In the genomic region with DNA sequence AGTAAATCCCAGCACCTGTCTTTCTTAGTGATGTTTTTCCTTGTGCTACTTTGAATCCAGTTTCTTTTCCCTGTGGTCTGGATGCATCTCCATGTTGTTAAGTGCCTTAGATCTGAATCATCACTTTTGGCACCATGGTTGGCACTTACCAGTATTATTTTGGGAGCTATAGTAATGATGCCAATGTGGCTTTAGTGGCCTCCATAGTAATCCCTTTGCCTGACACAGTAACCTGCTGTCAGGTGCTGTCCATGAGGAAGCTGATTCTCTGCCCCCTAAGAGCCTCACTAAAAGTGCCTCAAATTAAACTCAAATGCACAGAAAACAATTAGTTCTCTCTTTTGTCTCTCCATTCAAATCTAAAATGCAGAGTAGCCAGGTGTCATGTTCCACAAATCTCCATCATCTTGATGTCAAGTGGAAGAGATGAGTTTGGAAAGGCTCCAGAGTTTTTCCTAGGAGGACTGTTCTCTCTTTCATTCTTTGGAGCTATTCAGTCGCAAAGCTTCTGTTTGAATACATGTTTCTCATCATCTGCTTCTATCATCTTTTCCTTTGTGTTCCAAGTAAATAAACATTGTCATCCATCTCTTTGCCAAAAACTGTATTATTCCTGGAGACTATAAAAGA, we compare ENCODE assay signal across 20 mouse cellular contexts.
DNase-seq lines count a peak whose midpoint lies in the region; ATAC-seq and TF ChIP-seq lines count a peak whose summit lies in the region.
"Had no signal": no experiment of that assay in that cellular context is flagged by ENCODE, and none has a peak within 500 bp of the region (broad histone marks: within the 10 kb centered on the region; RNA-seq: fewer than 3 reads in every experiment).

No protein-coding gene starts in this region.

- no peak overlapping the region for H3K4me3 ChIP-seq in midbrain, postnatal 0 days (ENCODE audit: low read depth, low read length)
- H3K4me3 ChIP-seq in midbrain, embryonic 10.5 days: no peak overlapping the region
- H3K4me3 ChIP-seq: embryonic facial prominence, embryonic 10.5 days; forebrain, embryonic 13.5 days; gastrocnemius, adult 2 months; hindbrain, embryonic 13.5 days; intestine, embryonic 15.5 days had no signal

- no peaks in the 10 kb centered on the region for H3K36me3 ChIP-seq in midbrain, postnatal 0 days (ENCODE audit: insufficient read depth, low read length)
- no peaks in the 10 kb centered on the region for H3K36me3 ChIP-seq in midbrain, embryonic 10.5 days
- H3K36me3 ChIP-seq: embryonic facial prominence, embryonic 10.5 days; hindbrain, embryonic 13.5 days; intestine, embryonic 15.5 days had no signal

- H3K4me1 ChIP-seq in midbrain, postnatal 0 days (ENCODE audit: insufficient read depth, low read length): no peaks in the 10 kb centered on the region
- no peaks in the 10 kb centered on the region for H3K4me1 ChIP-seq in midbrain, embryonic 10.5 days
- H3K4me1 ChIP-seq: embryonic facial prominence, embryonic 10.5 days; forebrain, embryonic 13.5 days; hindbrain, embryonic 13.5 days; intestine, embryonic 15.5 days had no signal

- WGBS in midbrain, postnatal 0 days: 71% methylated on average over 1 of the region's 1 CpGs
- WGBS in midbrain, embryonic 10.5 days: 88% methylated on average over 1 of the region's 1 CpGs

- H3K4me2 ChIP-seq in midbrain, postnatal 0 days (ENCODE audit: low read depth, low read length, poor library complexity, severe bottlenecking): no peak overlapping the region
- H3K4me2 ChIP-seq: forebrain, embryonic 13.5 days; hindbrain, embryonic 13.5 days; intestine, embryonic 15.5 days had no signal

- no peak overlapping the region for H3K9ac ChIP-seq in midbrain, postnatal 0 days (replicated peaks; ENCODE audit: low read length, poor library complexity, severe bottlenecking)
- H3K9ac ChIP-seq: forebrain, embryonic 13.5 days; forebrain, postnatal 0 days; hindbrain, embryonic 13.5 days; intestine, embryonic 15.5 days had no signal

- no peaks in the 10 kb centered on the region for H3K27me3 ChIP-seq in midbrain, postnatal 0 days (ENCODE audit: insufficient read depth, low read length)
- no peaks in the 10 kb centered on the region for H3K27me3 ChIP-seq in midbrain, embryonic 10.5 days (ENCODE audit: low read depth, poor library complexity, severe bottlenecking)
- H3K27me3 ChIP-seq: CH12.LX; forebrain, embryonic 13.5 days; hindbrain, embryonic 13.5 days; intestine, embryonic 15.5 days had no signal

- peak; percentile 13 for DNase-seq in midbrain, postnatal 0 days (ENCODE audit: low spot score)
- no peak for DNase-seq in midbrain, embryonic 10.5 days (ENCODE audit: low spot score)
- peak; percentile 28 to 38 for DNase-seq in cerebellum, adult 18-20 months
- DNase-seq in cerebellum, adult 9-11 months: peak; percentile 52
- no peak for DNase-seq in left cerebral cortex, adult 8-10 months (ENCODE audit: low spot score in 2 of 2)
- DNase-seq in gastrocnemius, adult 18-20 months (ENCODE audit: low spot score): no peak
- no peak for DNase-seq in liver
- DNase-seq: adrenal gland, adult 2 months; adrenal gland, postnatal 25 days; forebrain, postnatal 0 days; gastrocnemius, adult 2 months; gastrocnemius, postnatal 25 days; heart, postnatal 10 days; heart, postnatal 4 days; kidney, adult 18-20 months had no signal

- no peak for TF ChIP-seq CTCF in midbrain, postnatal 0 days (IDR thresholded peaks at IDR 0.05)

- no peaks in the 10 kb centered on the region for H3K9me3 ChIP-seq in midbrain, postnatal 0 days (ENCODE audit: low read length)
- no peaks in the 10 kb centered on the region for H3K9me3 ChIP-seq in midbrain, embryonic 10.5 days (replicated peaks)
- H3K9me3 ChIP-seq: embryonic facial prominence, embryonic 10.5 days; forebrain, embryonic 13.5 days; hindbrain, embryonic 13.5 days; intestine, embryonic 15.5 days had no signal

- no peak for ATAC-seq in midbrain, postnatal 0 days (ENCODE audit: low FRiP score)
- ATAC-seq: forebrain, embryonic 13.5 days; forebrain, postnatal 0 days; intestine, embryonic 15.5 days had no signal

- H3K27ac ChIP-seq in midbrain, postnatal 0 days (ENCODE audit: low read depth, low read length): no peak overlapping the region
- no peak overlapping the region for H3K27ac ChIP-seq in midbrain, embryonic 10.5 days (replicated peaks)
- H3K27ac ChIP-seq: embryonic facial prominence, embryonic 10.5 days; forebrain, embryonic 13.5 days; gastrocnemius, adult 2 months; hindbrain, embryonic 13.5 days; intestine, embryonic 15.5 days had no signal

Comparison
In these comparisons a context has a peak if more than half of its experiments do, and no peak if none do; other contexts are left out.
1. DNase-seq: peak in midbrain, postnatal 0 days (single experiment), cerebellum, adult 18-20 months (2 of 2) and cerebellum, adult 9-11 months (single experiment); none in midbrain, embryonic 10.5 days (single experiment), left cerebral cortex, adult 8-10 months (0 of 2), gastrocnemius, adult 18-20 months (single experiment) and liver (single experiment).